Mouse (Mus musculus): Measurements from ENCODE around the gene Gcm1.
"Not testable (repeated sequence)": the region's sequence is repeated elsewhere in the genome, so short reads cannot be mapped to it uniquely, and the experiment has no call there.

Gene Gcm1

DNA sequence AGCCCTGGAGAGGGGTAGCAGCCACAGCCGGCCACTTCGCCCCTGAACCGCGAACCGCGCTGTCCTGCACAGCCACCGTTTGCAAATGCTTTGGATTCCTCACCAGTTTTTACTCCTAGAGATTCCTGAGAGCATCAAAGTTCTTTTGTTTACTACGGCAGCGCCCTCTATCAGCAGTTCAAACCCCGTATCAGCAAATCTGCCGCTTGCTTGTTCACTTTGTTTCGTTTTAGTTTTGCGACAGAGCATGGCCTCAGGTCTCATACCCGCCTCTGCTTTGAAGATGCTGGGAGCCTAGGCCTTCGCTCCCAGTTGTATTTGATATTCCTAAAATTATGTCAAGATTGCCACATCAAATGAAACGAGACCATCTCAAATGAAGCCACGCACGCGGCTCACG lies 5.0 kb upstream of the Gcm1 start:
- DNase-seq (ENCODE audit: low read depth, low spot score), result peak; percentile 90

- peak; percentile 58 for DNase-seq (ENCODE audit: low read depth, low spot score)
These were observed 1.2 kb upstream of the Gcm1 start for GRCm38 (mm10) chr9:78050452-78050970.

GRCm38 (mm10) chr9:78053821-78054220 lies 2.1 kb downstream of the Gcm1 start:
- peak; percentile 22 for DNase-seq (ENCODE audit: low read depth, low spot score)

DNA sequence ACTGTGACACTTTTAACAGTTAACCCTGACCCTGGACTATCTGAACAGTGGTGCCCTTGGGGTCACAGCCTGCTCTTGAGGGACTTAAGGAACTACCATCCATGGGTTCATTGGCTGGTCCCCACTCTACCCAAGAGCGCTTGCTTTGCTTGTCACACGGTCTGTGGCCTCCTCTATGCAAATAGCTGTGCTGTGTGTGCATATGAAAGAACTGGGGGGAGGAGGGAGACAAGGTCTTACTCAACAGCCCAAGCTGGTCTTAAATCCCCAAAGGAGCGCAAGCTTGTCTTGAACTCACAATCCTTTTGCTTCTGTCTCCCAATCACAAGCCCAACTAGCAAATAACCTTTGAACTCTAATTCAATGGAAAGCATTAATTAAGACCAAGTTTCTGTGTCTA lies 2.6 kb downstream of the Gcm1 start:
- DNase-seq (ENCODE audit: low read depth, low spot score), result peak; percentile 23

GRCm38 (mm10) chr9:78059525-78060120 lies 7.9 kb downstream of the Gcm1 start:
- DNase-seq (ENCODE audit: low read depth, low spot score), result peak; percentile 37

GRCm38 (mm10) chr9:78062392-78062791 lies 10.7 kb downstream of the Gcm1 start:
- no peak for DNase-seq (ENCODE audit: low read depth, low spot score)

DNA sequence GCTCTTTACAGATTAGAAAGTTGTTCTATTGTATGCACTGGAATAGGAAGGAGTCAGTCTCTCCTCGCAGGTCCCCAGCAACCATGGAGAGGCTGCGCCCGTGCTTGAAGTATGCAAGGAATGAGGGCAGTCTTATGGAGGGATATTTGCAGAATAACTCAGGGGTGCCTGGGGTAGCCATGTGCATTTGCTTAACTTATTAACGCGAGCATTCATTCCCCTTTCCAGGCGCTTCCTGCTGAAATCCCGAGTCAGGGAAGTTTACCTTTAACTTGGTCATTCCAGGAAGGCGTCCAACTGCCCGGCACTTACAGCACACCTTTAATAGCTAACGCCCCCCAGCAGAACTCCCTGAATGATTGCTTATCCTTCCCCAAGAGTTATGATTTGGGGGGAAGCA lies 12.4 kb downstream of the Gcm1 start:
- no peak for DNase-seq (ENCODE audit: low read depth, low spot score)

GRCm38 (mm10) chr9:78070496-78070895 lies 18.8 kb downstream of the Gcm1 start:
- no peak for DNase-seq (ENCODE audit: low read depth, low spot score)

DNA sequence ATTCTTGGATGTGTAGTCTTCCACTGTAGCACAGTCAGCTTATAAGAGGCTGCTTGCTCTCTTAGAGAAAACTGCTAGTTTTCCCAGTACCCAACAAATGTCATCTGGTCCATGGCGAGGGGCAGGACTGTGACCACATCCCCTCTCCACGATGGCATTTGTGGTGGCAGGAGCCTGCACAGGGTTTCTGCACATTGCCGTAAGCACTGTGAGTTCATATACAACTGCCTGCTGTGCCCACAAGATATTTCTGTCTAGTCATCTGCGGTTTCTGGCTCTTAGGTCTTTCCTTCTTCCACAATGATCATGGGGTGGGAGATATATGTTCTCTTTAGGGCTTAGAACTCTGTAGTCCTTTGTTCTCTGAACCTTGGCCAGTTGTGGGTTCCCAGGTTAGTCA lies 19.9 kb downstream of the Gcm1 start:
- no peak for DNase-seq (ENCODE audit: low read depth, low spot score)

DNA sequence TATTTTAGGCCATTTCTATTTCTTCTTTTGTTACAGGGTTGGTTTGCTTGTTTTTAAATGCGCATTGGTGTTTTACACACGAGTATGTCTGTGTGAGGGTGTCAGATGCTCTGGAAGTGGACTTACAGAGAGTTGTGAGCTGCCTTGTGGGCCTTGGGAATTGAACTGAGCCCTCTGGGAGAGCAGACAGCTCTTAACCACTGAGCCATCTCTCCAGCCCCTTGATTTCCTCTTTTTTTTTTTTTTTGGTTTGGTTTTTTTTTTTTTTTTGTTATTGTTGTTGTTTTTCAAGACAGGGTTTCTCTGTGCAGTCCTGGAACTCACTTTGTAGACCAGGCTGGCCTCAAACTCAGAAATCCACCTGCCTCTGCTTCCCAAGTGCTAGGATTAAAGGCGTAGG lies 21.6 kb downstream of the Gcm1 start:
- DNase-seq (ENCODE audit: low read depth, low spot score), result not testable (repeated sequence)

GRCm38 (mm10) chr9:78073713-78074340 lies 22.1 kb downstream of the Gcm1 start:
- DNase-seq (ENCODE audit: low read depth, low spot score), result no peak

GRCm38 (mm10) chr9:78075256-78075655 lies 23.5 kb downstream of the Gcm1 start:
- no peak for DNase-seq (ENCODE audit: low read depth, low spot score)

DNA sequence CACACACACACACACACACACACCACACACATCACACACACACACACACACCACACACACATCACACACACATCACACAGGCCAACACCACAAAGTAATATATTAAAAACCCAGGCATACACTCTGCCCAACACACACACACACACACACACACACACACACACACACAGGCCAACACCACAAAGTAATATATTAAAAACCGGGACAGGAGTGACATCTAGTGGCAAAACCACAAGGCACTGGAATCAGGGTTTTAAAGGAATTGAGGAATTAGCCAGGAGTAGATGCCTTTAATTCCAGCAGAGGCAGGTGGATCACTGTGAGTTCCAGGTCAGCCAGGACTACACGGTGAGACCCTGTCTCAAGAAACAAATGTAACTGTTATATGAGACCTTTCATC lies 26.5 kb downstream of the Gcm1 start:
- DNase-seq (ENCODE audit: low read depth, low spot score), result peak; percentile 35

DNA sequence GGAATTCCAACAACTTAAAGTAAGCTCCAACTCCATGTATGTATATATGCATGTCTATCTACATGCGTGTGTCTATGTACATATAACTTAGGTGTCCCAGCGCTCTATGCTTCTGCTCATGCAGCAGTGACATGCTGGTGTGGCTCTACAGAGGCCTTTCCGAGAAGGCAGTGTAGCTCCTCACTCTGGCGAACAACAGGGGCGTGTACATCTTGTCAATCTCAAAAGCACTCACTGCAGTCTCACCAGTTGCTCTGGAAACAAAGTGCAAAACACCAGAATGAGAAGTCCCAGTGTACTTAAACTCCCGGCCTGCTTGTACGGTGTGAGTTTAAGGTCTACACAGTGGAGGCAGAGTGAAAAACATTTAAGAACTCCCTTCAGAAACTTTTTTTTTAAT lies 30.1 kb downstream of the Gcm1 start:
- DNase-seq (ENCODE audit: low read depth, low spot score), result peak; percentile 43

GRCm38 (mm10) chr9:78084341-78084740 lies 32.6 kb downstream of the Gcm1 start:
- no peak for DNase-seq (ENCODE audit: low read depth, low spot score)

DNA sequence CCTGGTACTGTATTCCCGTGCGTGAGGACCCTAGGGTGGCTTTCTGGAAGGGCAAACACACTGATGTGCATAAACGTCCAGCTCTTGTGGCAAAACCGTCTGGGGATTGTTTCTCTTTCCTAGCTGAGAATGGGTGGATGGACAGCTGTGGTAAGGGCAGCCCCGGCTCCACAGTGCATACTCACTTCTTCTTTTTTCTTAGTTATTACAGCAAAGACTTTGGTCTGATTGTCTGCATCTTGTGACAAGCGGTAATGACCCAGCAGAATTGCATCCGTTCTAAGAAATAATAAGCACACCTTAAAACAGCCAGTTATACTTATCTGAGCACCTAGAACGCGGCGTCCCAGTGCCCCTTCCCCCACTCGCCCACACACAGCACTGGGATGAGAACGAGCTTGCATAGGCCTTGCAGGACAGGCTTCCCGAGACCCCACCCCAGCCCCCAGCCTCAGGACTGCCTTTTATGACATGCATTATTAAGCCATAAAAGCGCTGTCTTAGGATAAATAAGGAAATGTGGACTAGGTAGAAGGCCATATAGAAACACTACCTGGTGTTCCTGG lies 34.1 kb downstream of the Gcm1 start:
- DNase-seq (ENCODE audit: low read depth, low spot score), result no peak

- DNase-seq (ENCODE audit: low read depth, low spot score), result no peak
These were observed 36.0 kb downstream of the Gcm1 start for GRCm38 (mm10) chr9:78087751-78088150.

- no peak for DNase-seq (ENCODE audit: low read depth, low spot score)
These were observed 36.8 kb downstream of the Gcm1 start for GRCm38 (mm10) chr9:78088521-78088920.

GRCm38 (mm10) chr9:78088971-78089370 lies 37.2 kb downstream of the Gcm1 start:
- no peak for DNase-seq (ENCODE audit: low read depth, low spot score)

DNA sequence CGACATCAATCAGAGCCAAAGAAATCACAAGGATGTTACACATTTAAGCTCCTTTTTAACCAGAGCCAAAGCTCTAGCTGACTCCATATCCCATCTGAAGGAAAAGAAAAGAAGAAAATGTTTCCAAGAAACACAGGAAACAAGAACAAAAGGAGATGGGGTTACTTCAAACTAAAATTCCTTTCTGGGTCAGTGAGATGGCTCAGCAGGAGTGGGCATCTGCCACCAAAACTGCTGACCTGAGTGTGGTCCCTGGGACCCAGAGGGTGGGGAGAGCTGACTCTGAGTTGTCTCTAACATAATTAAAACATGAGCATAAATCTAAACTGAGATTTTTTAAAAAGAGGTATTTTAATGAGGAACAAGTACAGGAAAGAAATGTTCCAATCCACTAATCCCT lies 38.2 kb downstream of the Gcm1 start:
- no peak for DNase-seq (ENCODE audit: low read depth, low spot score)

DNA sequence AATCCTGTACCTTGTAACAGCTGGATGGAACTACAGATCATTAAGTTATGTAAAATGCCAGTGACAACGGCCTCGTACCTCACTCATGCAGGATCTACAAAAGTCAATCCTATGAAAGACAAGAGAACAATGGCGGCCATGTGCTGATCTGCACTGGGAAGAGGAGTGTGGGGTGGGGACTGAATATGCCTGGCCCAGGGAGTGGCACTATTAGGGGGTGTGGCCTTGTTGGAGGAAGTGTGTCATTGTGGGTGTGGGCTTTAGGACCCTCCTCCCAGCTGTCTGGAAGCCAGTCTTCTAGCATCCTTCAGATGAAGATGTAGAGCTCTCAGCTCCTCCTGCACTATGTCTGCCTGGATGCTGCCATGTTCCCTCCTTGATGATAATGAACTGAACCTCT lies 38.9 kb downstream of the Gcm1 start:
- peak; percentile 85 for DNase-seq (ENCODE audit: low read depth, low spot score)

DNA sequence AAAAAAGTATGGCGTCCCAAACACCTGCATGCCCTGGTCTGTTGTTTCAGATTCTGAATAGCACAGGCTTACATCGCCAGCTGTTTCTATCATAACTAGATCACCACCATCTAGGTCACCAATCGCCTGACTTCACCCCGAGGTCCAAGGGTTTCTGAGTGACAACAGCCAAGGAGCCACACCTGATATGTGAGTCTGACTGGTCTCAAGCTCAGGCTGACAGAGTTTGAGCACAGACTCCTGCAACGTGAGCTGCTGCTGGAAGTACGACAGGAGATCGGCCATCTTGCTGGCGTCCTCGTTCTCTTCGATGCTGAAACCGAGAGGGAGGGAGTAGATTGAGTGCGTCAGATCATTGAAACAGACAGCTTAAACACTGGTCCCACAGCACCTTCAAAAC lies 44.0 kb downstream of the Gcm1 start:
- DNase-seq (ENCODE audit: low read depth, low spot score), result no peak

GRCm38 (mm10) chr9:78096376-78096775 lies 44.7 kb downstream of the Gcm1 start:
- peak; percentile 88 for DNase-seq (ENCODE audit: low read depth, low spot score)
